Mouse (Mus musculus) small intestine, adult 2 months (tissue): ENCODE data around the gene Fscn1. TPM values are rescaled to one million over a fixed set of nuclear protein-coding genes. Genes with fewer than 3 reads are reported as not detected.

Source experiments
- H3K27ac ChIP-seq: fragments of 200-500 bp; 2 replicates; pipeline ENCODE4 v1.5.1; 2012; ENCODE audit warnings: low read depth, low read length, control low read depth, inconsistent platforms; ENCODE audit not compliant: insufficient read depth
- H3K27me3 ChIP-seq: fragments of 200-500 bp; 2 replicates; pipeline ENCODE4 v1.6.1; 2012; ENCODE audit warnings: mild to moderate bottlenecking, moderate library complexity, low read length, inconsistent platforms; ENCODE audit not compliant: control insufficient read depth, insufficient read depth
- H3K36me3 ChIP-seq: fragments of 200-500 bp; 2 replicates; pipeline ENCODE4 v1.6.1; 2012; ENCODE audit warnings: mild to moderate bottlenecking, low read length, control low read depth, inconsistent platforms; ENCODE audit not compliant: control insufficient read depth, insufficient read depth
- H3K4me1 ChIP-seq: fragments of 200-500 bp; 2 replicates; pipeline ENCODE4 v1.6.1; 2012; ENCODE audit warnings: low read length, inconsistent platforms, mixed read lengths; ENCODE audit not compliant: control insufficient read depth, insufficient read depth, insufficient read length
- H3K4me3 ChIP-seq: fragments of 200-500 bp; 2 replicates; pipeline ENCODE4 v1.5.1; 2012; ENCODE audit warnings: low read depth, mild to moderate bottlenecking, control low read depth, inconsistent platforms, low read length, moderate library complexity
- CTCF ChIP-seq: fragments of 200-500 bp; IDR thresholded peaks from 2 replicates; pipeline ENCODE4 v1.5.1; 2012; ENCODE audit warnings: low read depth, mild to moderate bottlenecking, control low read depth, inconsistent platforms, low read length, moderate library complexity, mixed read lengths; ENCODE audit not compliant: insufficient replicate concordance, insufficient read length; ENCODE audit errors: extremely low read depth
- POLR2A ChIP-seq: fragments of 200-500 bp; IDR thresholded peaks from 2 replicates; pipeline ENCODE4 v1.6.1; 2012; ENCODE audit warnings: low read depth, mild to moderate bottlenecking, control low read depth, inconsistent platforms, low read length, moderate library complexity
- WGBS: fragments of 180-500 bp; shearing (Covaris S2); methylation state at CpG from one replicate; pipeline ENCODE4 v1.1.7; 2018; 5-methylcytosine and 5-hydroxymethylcytosine counted together
- polyA plus RNA-seq: library from polyadenylated mRNA; depleted of rRNA; stranded (reverse); fragments of >200 nt; gene quantifications from 2 replicates; pipeline ENCODE4 v1.2.3, GENCODE M21; 2012

Gene Fscn1
- polyA plus RNA-seq, 1 experiment: 15.0 TPM

DNA sequence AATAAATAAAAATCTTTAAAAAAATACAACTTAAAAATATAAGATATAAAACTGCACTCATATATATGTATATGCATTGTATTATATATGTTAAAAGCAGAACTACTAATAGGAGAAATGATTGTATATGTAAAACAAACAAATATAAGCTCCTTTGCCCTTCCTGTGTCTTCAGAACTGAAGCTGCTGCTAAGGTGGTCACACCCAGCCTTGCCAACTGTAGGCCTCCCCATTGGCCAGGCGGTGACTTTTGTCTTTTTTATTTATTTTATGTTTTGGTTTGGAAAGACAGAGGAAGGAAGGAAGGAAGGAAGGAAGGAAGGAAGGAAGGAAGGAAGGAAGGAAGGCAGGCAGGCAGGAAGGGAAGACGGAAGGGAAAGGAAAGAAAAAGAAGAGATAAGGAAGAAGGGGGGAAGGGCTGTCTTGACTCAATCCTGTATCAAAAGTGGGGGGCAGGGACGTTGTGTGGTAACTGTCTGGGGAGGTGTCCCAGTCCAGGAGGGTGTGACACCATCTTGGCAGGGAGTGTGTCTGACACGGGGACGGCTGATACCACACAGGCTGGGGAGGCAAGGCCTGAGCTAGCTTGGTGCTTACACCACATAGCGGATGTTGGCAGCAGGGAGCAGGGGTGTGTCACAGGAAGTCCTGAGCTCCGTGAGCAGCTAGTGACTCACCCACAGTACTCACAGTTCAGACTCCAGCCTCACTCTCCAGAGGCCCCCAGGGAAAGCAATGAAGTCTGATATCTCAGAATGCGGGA is 39.7 kb upstream of the Fscn1 start:
- peaks cover 21% of the 10 kb centered on the region for H3K4me1 ChIP-seq
- no peaks in the 10 kb centered on the region for H3K36me3 ChIP-seq
- H3K27me3 ChIP-seq: no peaks in the 10 kb centered on the region
- TF ChIP-seq CTCF (no peak), POLR2A (no peak)
- H3K4me3 ChIP-seq: no peak overlapping the region
- WGBS: 11% methylated on average over 8 of the region's 8 CpGs
- peak overlapping the region; percentile 96 for H3K27ac ChIP-seq

DNA sequence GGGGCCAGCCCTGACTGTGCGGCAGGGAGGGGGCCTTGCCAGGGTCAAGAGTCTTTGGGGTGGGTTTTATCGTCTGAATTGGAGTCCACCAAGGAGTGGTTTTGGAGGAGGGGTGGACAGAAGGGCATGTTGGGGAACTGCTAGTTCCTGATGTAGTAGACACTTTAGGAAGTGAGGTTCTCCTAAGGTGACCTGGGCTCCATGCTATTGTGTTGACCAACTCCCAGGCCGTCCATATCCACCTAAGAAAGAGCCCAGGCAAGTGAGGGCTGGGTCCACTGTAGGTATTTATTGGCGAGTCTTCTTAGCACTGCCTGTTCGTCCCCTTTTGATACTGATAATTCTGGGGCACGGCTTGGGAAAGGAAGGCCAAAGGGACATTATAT is 39.1 kb upstream of the Fscn1 start:
- no peak overlapping the region for H3K4me3 ChIP-seq
- 19% methylated on average over 6 of the region's 6 CpGs for WGBS
- H3K4me1 ChIP-seq: peaks cover 26% of the 10 kb centered on the region
- no peak for TF ChIP-seq POLR2A
- TF ChIP-seq CTCF: no peak; the same call in 1 of the 2 replicates
- H3K27me3 ChIP-seq: no peaks in the 10 kb centered on the region
- H3K27ac ChIP-seq: peak overlapping the region; percentile 96
- H3K36me3 ChIP-seq: no peaks in the 10 kb centered on the region

DNA sequence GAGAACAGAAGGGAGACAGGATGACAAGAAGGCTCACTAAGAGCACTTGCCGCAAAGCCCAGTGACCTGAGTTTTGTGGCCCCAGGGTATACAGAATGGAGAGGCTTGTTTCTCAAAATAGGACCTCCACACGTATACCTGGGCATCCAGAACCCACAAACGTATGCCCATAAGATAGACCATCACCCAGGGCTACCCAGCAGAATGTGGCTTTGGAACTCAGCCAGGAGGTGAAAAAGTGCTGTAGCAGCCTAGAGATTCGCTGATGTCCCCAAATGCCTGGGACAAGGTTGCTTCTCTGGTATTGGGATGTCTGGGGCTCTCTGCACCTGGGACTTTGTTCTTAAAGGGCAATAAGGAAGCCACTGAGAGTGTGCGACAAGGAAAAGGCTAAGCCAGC is 37.9 kb upstream of the Fscn1 start:
- 40% methylated on average over 5 of the region's 5 CpGs for WGBS
- H3K27ac ChIP-seq: peak overlapping the region; percentile 97
- no peaks in the 10 kb centered on the region for H3K36me3 ChIP-seq
- TF ChIP-seq POLR2A: no peak
- TF ChIP-seq CTCF: no peak
- no peak overlapping the region for H3K4me3 ChIP-seq
- H3K4me1 ChIP-seq: peaks cover 31% of the 10 kb centered on the region
- H3K27me3 ChIP-seq: no peaks in the 10 kb centered on the region

DNA sequence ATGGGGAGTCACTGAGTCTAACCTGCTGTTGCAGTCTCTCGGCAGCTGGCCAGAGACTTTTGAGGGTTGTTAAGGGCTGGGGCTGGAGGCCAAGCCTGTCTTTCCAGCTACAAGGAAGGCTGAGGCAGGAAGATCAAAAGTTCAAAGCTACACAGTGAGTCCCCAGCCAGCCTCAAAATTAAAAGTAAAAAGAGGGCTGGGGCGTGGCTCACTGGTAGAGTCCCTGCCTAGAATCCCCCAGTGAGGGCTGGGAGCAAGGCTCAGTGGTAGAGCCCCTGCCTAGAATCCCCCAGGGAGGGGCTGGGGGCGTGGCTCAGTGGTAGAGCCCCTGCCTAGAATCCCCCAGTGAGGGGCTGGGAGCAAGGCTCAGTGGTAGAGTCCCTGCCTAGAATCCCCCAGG is 36.4 kb upstream of the Fscn1 start:
- Histone ChIP-seq H3K4me3 (0 out of 2 replicates have a peak overlapping the region, but pooled peaks have one; percentile 7), H3K27ac (peak overlapping the region; percentile 97), H3K36me3 (no peaks in the 10 kb centered on the region), H3K27me3 (no peaks in the 10 kb centered on the region), H3K4me1 (peaks cover 38% of the 10 kb centered on the region)
- WGBS: 34% methylated on average over 3 of the region's 3 CpGs
- TF ChIP-seq POLR2A: no peak
- no peak for TF ChIP-seq CTCF

GRCm38 (mm10) chr5:142924336-142924959 is 35.7 kb upstream of the Fscn1 start:
- Histone ChIP-seq H3K4me3 (no peak overlapping the region), H3K4me1 (peaks cover 42% of the 10 kb centered on the region), H3K27ac (peak overlapping the region; percentile 97), H3K27me3 (no peaks in the 10 kb centered on the region), H3K36me3 (no peaks in the 10 kb centered on the region)
- TF ChIP-seq POLR2A (no peak), CTCF (no peak)
- WGBS: 29% methylated on average over 12 of the region's 12 CpGs

GRCm38 (mm10) chr5:142926204-142926939 is 33.8 kb upstream of the Fscn1 start:
- Histone ChIP-seq H3K36me3 (no peaks in the 10 kb centered on the region), H3K27ac (peak overlapping the region; percentile 80), H3K27me3 (no peaks in the 10 kb centered on the region), H3K4me3 (peak overlapping the region; percentile 26), H3K4me1 (peaks cover 35% of the 10 kb centered on the region)
- TF ChIP-seq CTCF (no peak), POLR2A (no peak)
- 46% methylated on average over 13 of the region's 13 CpGs for WGBS

- no peaks in the 10 kb centered on the region for H3K36me3 ChIP-seq
- H3K27ac ChIP-seq: peak overlapping the region; percentile 72
- 53% methylated on average over 3 of the region's 3 CpGs for WGBS
- no peak overlapping the region for H3K4me3 ChIP-seq
- TF ChIP-seq CTCF: no peak
- H3K4me1 ChIP-seq: peaks cover 32% of the 10 kb centered on the region; the same call in 1 of the 2 replicates
- H3K27me3 ChIP-seq: no peaks in the 10 kb centered on the region
Measured at GRCm38 (mm10) chr5:142926940-142927228, 33.3 kb upstream of the Fscn1 start.
